Mouse (Mus musculus) cerebellum, adult 11-12 months (tissue): ENCODE results near the gene Eif3b.

Experiments used
- DNase-seq: peaks from one replicate; pipeline ENCODE4 v3.0.0; 2022

Eif3b gene

DNA sequence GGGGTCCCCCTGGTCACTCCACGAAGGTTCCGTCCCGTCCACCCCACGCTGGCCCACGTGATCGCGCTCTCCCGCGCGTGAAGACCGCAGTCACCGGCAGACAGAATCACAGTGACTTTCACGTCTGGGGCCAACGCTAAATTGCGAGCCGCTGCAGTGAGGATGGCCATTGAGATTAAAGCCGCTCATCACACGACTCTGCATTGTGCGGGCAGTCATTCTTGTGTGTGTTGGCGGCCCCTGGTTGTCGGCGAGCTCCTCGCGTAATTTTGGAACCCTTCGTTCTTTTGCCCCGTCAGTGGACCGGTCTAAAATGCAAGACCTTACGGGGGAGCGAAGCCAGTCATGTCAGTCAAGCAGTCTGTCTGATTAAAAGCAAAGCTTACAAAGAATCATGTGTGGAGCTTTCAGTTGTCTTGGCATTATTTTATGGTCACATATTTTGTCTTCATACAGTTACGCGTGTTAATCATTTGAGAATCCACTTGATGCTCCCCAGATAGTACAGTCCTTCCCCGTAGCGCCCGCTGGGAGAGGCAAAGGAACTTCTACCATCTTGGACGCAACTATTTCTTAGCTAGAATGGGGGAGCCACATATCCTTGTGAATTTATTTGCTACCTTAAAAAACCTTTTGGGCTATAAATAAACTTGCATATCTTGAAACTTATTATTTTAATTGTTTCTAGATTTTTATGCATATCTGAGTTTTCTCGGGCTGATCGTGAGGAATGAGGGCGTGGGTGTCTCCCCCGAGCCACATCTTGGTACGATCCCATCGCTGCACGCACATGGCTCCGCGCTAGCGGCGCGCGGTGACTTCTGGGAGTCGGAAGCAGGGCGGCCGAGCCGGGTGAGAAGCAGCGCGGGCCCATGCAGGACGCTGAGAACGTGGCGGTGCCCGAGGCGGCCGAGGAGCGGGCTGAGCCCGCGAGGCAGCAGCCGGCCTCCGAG lies at the start of gene Eif3b:
Eif3b (plus strand) TSS at position 840 of the 953 bp plus-strand sequence.
- peak; percentile 87 for DNase-seq

DNA sequence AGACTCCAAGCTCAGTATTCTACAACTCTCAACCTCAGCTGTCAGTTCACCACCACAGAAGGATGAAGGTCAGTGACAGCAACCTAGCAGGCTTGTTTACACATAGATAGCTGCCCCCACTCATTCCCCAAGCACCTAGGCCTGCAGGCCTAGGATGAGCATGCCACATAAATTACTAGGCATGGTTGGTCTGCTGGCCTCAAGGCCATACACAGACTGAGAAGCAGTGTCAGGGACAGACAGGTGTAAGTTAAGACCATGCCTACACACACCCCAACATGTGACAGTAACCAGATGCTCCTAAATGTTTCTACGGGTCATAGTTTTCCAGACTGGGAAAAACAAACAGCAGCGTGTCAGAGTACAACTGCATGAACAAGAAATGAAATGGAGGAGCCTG lies 49.7 kb upstream of the Eif3b start:
- no peak for DNase-seq

DNA sequence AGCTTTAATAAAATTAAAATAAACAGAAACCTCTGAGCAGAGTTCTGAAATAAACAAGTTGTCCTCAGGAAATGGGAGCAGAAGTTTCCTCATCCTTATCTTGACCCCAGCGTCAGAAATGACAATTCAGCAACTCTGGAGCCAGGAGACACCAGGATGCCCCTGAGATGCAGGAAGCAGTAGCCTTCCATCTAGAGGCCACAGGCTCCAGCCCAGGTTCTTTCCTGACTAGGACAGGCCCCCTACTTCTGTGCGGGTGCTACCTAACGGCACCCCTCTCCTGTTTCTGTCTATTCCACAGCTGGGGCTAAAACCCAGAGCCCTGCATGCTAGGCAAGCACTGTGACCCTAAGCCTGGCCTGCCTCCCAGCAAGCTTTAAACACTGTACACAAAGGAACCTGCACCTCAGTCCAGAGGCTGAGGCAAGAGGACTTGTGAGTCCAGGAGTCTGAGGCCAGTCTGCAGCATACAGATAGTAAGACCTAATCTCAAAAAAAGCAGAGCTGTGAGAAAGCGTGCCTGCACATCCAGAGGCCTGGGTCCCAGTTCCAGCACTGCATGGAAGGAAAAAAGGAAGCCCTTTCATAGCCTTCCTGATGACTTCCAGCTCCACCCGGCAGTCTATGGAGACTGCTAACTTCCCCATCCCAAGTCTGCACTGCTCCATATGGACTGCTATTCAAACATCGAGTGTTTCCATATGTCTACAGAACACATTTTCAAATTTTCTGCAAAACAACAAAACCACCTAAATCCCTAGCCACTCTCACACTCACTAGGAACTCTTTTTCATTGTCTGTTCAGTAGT lies 48.5 kb upstream of the Eif3b start:
- no peak for DNase-seq

DNA sequence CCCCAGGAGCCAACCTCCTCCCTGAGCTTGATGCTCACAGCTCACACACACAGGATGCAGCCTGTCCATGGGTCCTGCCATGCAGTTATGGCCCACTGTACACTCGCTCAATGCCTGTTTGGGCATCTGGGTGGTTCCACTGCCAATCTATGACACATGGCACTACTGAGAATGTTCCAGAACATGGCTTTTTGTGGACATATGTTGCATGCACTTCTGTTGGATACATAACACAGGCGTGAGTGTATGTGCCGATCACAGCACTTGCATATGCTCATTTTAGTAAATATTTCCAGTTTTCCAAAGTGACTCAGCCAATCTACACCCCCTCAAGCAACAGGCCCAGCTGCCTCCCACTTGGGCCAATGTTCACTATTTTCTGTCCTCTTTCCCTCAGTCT lies 47.5 kb upstream of the Eif3b start:
- no peak for DNase-seq

DNA sequence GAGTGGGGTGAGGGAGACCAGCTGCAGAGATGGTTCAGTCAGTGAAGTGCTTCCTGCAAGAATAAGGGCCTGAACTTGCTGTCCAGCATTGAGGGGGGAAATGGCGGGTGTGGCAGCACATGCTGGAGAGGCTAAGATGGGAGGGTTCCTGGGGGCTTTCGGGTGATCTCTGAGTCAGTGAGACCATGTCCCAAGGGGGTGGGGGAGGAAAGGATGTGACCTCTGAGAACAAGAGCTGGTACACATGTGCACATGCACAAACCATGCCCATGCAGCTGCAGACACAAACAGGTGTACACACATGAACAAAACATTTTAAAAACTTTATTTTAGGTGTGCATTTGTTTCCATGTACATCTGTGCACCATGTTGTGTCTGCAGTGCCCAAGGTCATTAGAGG lies 45.4 kb upstream of the Eif3b start:
- DNase-seq: no peak

DNA sequence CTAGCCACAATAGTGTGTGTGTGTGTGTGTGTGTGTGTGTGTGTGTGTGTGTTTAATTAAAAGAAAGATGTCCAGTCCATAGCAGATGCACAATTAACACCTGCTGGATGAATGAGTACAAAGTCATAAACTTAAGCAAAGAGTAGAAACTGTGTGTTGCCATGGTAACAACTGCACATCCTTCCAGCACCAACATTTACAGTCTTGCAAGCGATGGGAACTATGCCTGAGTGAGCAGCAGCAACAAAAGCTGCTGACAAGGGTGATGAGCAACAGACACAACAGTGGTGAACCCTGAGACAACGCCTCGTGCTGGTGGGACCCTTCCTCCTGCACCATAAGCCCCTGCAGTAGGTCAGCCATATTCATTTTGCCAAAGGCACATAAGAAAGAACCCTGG lies 44.9 kb upstream of the Eif3b start:
- DNase-seq: no peak

DNA sequence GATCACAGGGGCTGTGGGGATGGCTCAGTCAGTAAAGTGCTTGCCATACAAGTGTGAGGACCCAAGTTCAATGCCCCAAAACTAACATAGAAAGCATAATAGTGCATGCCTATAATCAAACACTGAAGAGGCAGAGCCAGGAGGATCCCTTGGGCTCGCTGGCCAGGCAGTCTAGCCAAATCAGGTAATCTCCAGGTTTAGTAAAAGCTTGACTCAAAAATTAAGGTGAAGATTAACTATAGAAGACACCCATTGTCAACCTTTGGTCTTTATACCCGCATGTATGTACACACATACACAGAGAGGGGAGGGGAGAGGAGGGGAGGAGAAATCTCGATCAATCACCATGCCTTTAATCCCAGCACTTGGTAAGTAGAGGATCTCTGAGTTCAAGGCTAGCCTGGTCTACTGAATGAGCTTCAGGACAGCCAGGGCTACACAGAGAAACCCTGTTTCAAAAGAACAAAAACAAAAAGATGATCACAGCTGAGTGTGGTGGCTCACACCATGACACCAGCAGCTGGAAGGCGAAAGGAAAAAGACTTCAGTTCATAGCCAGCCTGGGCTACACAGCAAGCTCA lies 43.8 kb upstream of the Eif3b start:
- no peak for DNase-seq

DNA sequence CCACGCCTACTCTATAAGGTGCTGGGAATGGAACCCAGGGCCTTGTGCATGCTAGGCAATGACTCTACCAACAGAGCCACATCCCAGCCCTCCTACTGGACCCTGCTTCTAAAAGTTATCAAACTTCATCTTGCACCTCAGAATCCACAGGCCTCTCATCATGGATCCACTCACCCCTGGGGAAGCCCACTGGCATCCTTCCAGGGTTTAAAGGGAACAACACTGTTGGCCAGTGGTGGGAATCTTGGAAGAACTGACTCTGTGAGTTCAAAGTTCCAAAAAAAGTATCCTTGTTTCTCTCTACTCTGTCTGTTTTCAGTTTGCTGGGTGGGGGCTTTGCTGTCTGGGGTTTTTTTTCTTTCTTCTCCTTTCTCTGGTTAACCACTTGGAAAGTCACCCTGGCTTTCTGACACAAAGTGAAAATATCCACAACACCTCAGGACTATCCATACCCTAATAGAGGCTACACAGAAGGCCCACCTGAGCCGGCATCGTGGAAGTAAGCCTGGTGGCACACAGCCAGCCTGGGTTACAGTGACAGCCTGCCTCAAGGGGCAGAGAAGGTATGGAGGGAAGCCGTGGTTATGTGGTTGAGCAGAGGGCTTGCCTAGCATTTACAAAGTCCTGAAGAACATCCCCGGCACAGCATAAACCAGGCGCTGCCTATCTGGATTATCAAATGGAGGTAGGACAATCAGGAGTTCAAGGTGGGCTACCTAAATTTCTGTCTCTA lies 40.8 kb upstream of the Eif3b start:
- DNase-seq: no peak

DNA sequence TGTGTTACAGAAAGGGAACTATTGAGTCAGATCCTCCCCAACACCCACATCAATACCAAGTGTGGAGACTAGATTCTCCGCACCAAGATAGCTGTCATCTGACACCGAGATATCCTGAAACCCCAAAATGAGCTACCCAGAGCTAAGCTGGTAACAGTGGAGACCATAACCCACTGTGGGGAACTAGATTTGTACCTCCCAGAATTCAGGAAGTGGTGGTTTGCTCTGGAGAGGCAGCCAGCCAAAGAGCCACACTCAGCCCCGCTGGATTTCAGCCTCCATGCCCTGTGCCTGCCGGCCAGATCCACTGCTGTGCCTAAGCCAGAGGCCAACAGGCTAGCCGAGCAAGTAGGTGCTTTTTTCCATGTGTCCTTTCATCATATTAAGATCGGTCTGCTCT lies 39.8 kb upstream of the Eif3b start:
- no peak for DNase-seq

DNA sequence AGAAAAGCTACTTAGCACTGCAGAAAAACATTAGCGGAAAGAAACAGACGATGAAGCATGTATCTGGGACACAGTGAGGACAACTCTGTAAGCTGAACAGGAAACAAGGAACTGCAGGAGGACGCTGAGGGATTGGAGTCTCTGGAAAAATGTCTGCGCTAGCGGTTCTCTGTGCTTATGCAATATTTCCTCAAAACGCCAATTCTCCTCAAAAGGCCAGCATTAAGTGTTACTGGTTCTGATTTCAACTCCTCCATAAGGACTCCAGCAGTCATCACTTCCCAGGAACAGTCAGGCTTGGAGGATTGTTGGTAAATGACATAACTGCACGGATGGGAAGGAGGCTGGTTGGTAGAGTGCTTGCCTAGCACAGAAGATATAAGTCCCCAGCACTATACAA lies 38.0 kb upstream of the Eif3b start:
- DNase-seq: no peak

DNA sequence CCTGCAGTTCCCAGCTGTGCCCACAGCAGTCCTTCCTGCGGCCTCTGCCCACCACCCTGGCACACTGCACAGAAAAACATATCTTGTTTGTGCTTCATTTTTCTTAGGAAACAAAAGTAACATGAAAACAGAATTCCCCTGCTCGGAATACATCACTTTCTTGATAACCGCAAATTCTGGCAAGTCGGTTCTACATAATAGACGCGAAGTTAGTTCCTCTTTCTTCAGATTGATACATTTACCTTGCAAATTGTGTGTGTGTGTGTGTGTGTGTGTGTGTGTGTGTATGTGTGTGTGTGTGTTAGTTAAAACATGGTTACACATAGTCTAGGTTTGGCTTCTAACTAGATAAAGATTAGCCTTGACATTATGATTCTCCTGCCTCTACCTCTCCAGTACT lies 36.4 kb upstream of the Eif3b start:
- DNase-seq: no peak

DNA sequence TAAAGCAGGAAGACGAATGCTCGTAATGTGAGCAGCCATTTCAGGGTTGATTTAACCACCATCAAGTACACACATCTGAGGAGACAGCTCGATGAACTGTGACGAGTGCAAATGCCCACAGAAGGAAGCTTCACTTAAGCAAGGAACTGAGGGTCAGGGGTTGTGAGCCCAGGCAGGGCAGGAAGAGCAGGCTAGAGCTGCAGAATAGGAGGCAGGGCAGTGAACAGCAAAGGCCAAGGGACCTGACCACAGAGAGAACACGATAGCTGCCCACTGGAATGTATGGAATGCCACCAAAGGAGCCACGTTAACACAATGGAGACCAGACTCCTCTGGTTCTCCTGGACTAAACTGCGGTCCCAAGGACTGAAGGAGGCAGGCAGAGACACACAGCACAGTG lies 35.6 kb upstream of the Eif3b start:
- no peak for DNase-seq

DNA sequence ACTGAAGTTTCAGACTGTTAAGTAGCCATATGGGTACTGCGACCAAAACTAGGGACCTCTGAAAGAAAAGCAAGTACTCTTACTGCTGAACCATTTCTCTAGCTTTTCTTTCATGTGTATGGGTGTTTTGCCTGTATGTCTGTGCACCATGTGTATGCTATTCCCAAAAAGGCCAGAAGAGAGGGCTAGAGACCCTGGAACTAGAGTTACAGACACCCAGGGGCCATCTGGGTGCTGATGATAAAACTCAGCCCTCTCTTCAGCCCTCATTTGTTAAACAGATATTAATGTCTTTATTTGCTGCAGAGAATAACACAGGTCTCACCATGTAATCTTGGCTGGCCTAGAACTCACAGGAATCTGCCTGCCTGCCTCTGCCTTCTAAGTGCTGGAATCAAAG lies 34.7 kb upstream of the Eif3b start:
- DNase-seq: no peak

DNA sequence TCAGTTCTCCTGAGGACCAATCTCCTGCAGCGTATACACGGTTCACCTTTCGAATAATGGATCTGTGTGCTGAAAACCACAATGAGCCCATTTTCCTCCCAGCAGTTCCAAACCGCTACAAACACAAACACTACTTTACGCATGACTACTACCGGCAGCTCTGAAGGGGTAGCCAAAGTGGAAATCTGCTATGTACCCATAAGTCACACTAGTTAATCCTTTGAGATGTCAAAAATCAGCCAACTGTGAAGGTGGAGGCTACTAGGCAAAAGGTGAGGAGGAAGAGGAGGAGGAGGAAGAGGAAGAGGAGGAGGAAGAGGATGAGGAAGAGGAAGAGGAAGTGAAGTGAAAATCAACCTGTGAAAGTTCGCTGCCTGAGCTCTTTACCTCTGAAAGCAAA lies 31.9 kb upstream of the Eif3b start:
- no peak for DNase-seq

DNA sequence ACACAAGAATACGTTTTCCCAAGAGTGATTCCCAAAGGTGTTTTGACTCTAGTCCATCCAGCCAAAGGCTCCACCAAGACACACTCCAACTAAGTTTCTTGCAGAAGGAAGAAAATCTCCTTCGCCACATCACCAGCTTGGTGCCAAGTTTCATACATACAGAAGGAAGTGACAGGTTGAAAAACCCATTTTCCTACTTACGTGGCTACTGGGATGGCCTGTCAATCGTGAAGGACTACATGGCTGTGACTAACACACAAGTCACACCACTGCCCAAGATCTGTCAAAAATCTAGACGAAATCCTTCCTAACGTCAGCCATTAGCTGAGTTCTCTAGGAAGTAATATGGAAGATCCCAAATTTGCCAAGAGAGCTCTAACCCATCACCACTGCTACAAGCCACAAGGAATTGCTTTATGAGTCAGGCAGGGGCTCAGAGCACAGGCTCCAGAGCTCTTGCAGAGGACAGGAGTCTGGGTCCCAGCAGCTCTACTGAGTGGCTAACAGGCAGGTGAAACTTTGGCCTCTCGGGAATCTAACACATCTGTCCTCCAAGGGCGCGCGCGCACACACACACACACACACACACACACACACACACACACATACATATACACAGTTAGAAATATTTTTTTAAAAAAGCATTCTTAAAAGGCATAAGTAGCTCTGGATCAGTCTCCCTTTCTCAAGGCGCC lies 31.2 kb upstream of the Eif3b start:
- DNase-seq: no peak

DNA sequence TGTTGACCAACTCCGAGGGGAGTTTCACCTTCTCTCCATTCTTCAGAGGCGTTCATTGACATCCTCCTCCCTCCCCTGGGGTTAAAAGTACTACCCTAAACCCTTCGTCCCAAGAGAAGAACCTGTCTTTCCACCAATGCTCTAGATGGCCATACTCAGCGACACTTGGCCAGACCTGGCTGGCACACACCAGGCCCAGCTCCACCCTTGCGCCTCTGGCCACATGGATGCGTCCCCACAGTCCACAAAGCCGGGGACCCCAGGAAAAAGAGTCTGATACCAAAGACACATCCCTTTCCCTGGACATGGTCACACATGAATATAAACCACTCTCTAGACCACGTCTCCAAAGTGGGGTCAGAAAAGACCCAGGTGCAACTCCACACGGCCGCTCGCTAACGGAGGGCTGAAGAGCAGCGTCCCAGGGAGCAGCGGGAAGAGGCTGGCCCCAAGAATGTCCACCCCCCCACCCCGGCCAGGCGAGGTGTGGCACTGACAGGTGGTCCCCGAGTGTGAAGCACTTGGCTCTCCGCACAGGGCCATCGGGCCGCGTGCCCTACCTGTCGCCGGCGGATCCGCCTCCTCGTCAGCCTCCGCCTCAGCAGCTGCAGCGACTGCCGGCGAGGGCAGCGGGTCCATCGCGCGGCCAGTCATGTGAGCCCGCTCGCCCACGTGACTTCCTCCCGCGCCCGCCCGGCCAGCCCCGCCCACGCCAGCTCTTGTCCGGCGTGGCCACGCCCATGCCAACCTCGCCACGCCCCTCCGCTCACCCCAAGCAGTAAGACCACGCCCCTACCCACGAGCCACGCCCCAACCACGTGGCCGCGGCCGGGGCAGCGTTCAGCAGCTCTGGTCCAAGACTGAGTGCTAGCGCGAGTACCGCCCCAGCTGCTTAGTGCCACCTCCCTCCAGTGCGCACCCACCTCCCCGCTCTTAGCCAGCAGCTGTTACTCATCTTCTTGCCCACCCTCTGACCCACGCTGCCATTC lies 30.2 kb upstream of the Eif3b start, which contains the start of gene Snx8:
Snx8 (minus strand) TSS at position 675 of the 989 bp plus-strand sequence.
- peak; percentile 90 for DNase-seq

DNA sequence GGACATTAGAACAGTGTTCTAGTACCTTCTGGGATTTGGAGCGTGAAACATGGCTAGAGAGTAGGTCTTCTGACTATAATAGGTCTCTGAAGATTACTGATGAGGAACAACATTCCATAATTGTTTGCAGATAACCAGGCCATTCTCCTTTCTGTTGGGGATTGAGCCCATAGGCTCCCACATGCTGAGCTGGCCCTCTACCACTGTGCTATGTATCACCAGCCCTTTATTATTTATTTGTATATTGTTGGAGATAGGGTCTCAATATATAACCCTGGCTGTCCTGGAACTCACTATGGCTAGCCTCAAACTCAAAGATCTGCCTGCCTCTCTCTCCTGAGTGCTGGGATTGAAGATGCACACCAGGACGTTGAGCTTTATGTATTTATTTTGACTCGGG lies 29.5 kb upstream of the Eif3b start:
- DNase-seq: no peak

DNA sequence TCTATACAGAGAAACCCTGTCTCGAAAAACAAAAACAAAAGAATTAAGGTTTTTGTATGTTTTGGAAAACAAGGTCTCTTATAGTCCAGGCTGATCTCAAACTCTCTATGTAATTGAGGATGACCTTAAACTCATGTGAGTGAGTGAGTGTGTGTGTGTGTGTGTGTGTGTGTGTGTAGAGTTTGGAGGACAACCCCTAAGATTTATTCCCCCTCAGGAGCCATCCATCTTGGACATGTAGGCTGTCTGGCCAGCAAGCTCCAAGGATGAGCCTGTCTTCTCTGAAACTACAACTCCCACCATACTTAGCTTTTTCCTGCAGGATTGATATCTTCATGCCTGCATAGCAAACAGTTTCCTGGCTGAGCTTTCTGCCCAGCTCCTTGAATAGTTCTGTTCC lies 27.7 kb upstream of the Eif3b start:
- no peak for DNase-seq

DNA sequence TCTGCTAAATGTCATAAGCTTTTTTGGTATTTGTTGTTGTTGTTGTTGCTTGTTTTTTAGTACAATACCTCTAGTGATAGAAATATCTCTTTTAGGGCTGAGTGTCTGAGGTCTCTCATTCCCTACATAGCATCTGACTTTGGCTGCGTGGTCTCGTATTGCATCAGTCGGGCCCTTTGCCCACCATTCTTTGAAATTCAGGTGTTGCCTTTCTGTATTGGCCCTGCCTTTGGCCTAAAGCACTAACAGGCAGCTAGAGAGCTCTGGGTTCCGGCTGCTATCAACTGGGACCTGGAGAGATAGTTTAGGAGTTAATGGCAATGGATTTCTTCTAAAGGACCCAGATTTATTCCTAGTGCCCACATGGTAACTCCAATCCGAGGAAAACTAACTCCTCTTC lies 27.1 kb upstream of the Eif3b start:
- DNase-seq: no peak

DNA sequence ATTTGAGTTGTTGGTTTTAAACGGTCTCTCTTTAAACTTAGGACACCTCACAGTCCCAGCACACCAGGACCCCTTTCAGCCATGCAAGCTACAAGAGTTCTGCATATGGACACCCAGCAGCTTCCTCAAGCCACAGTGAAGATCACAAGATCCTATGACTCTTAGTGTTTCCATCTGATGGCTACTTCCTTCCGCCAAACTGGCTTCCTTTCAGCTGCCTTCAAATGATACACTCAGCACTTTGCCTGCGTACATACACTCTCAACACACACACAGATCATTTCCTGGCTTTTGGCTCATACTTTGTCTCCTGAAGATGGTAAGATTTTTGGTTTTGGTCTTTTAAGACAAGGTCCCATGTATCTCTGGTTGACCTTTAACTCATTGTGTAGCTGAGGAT lies 26.4 kb upstream of the Eif3b start:
- DNase-seq: no peak
